Mouse (Mus musculus) embryonic facial prominence, embryonic 13.5 days (tissue): ENCODE results near the gene Glis1. TPM values are rescaled to one million over a fixed set of nuclear protein-coding genes. Genes with fewer than 3 reads are reported as not detected.

Experiments used
- ATAC-seq: fragments of 200-750 bp; cut with Nextera tagmentation; 2 replicates; pipeline ENCODE4 v1.8.0; 2017; ENCODE audit warnings: low read depth; ENCODE audit not compliant: insufficient number of reproducible peaks, insufficient read depth, low FRiP score, low TSS enrichment
- H3K27ac ChIP-seq: fragments of 300-500 bp; sonication (generic); 2 replicates; pipeline ENCODE4 v1.5.1; 2015; ENCODE audit warnings: moderate library complexity, mild to moderate bottlenecking, inconsistent platforms
- H3K27me3 ChIP-seq: fragments of 300-500 bp; sonication (generic); 2 replicates; pipeline ENCODE4 v1.6.1; 2015; ENCODE audit warnings: mild to moderate bottlenecking, inconsistent platforms
- H3K36me3 ChIP-seq: fragments of 300-500 bp; sonication (generic); 2 replicates; pipeline ENCODE4 v1.6.1; 2015; ENCODE audit warnings: mild to moderate bottlenecking, inconsistent platforms
- H3K4me1 ChIP-seq: fragments of 300-500 bp; sonication (generic); 2 replicates; pipeline ENCODE4 v1.6.1; 2015; ENCODE audit warnings: inconsistent platforms
- H3K4me2 ChIP-seq: fragments of 300-500 bp; sonication (generic); 2 replicates; pipeline ENCODE4 v1.6.1; 2015; ENCODE audit warnings: moderate library complexity, mild to moderate bottlenecking, inconsistent platforms
- H3K4me3 ChIP-seq: fragments of 300-500 bp; sonication (generic); 2 replicates; pipeline ENCODE4 v1.5.1; 2015; ENCODE audit warnings: mild to moderate bottlenecking, inconsistent platforms
- H3K9ac ChIP-seq: fragments of 300-500 bp; sonication (generic); 2 replicates; pipeline ENCODE4 v1.6.1; 2015; ENCODE audit warnings: mild to moderate bottlenecking, inconsistent platforms
- H3K9me3 ChIP-seq: fragments of 300-500 bp; sonication (generic); 2 replicates; pipeline ENCODE4 v1.6.1; 2016; ENCODE audit warnings: inconsistent platforms
- WGBS: fragments of 180-500 bp; shearing (Covaris S2); methylation state at CpG from one replicate; pipeline ENCODE4 v1.1.7; 2015; ENCODE audit warnings: mixed read lengths; 5-methylcytosine and 5-hydroxymethylcytosine counted together
- polyA plus RNA-seq: library from polyadenylated mRNA; unstranded; fragments of >200 nt; fragmentation: Nextera tagmentation; extraction: Ambion mirVana; gene quantifications from 2 replicates; pipeline ENCODE4 v1.2.1, GENCODE M21; 2015

Gene Glis1
- polyA plus RNA-seq, 1 experiment from 2014 or later: 60.4 TPM

- no peak overlapping the region for H3K27ac ChIP-seq
- no peaks in the 10 kb centered on the region for H3K36me3 ChIP-seq
- H3K27me3 ChIP-seq: no peaks in the 10 kb centered on the region
- H3K4me3 ChIP-seq: no peak overlapping the region
- H3K9ac ChIP-seq: no peak overlapping the region
- 68% methylated on average over 16 of the region's 16 CpGs for WGBS
- ATAC-seq: no peak
- H3K9me3 ChIP-seq: no peaks in the 10 kb centered on the region
- no peak overlapping the region for H3K4me2 ChIP-seq
- peaks cover 48% of the 10 kb centered on the region for H3K4me1 ChIP-seq
Observed at GRCm38 (mm10) chr4:107453141-107453984, 19.0 kb downstream of the Glis1 start.

- ATAC-seq: peak; percentile 45; the same call in 1 of the 2 replicates
- peak overlapping the region; percentile 44 for H3K27ac ChIP-seq
- no peaks in the 10 kb centered on the region for H3K36me3 ChIP-seq
- peaks cover 71% of the 10 kb centered on the region for H3K4me1 ChIP-seq
- peak overlapping the region; percentile 44 for H3K4me2 ChIP-seq
- peaks cover 4% of the 10 kb centered on the region for H3K27me3 ChIP-seq
- peak overlapping the region; percentile 37; the same call in 1 of the 2 replicates for H3K9ac ChIP-seq
- WGBS: 16% methylated on average over 12 of the region's 12 CpGs
- H3K4me3 ChIP-seq: no peak overlapping the region
- no peaks in the 10 kb centered on the region for H3K9me3 ChIP-seq
Observed at GRCm38 (mm10) chr4:107457602-107458001, 23.2 kb downstream of the Glis1 start.

GRCm38 (mm10) chr4:107458907-107459306 lies 24.5 kb downstream of the Glis1 start:
- H3K36me3 ChIP-seq: no peaks in the 10 kb centered on the region
- H3K27ac ChIP-seq: no peak overlapping the region
- H3K4me1 ChIP-seq: peaks cover 71% of the 10 kb centered on the region

GRCm38 (mm10) chr4:107459461-107459860 lies 25.1 kb downstream of the Glis1 start:
- Histone ChIP-seq H3K27ac (no peak overlapping the region), H3K9ac (no peak overlapping the region), H3K9me3 (no peaks in the 10 kb centered on the region), H3K4me3 (no peak overlapping the region), H3K4me1 (peaks cover 76% of the 10 kb centered on the region), H3K4me2 (no peak overlapping the region), H3K27me3 (peaks cover 4% of the 10 kb centered on the region), H3K36me3 (no peaks in the 10 kb centered on the region)
- ATAC-seq: no peak
- 81% methylated on average over 2 of the region's 2 CpGs for WGBS

More at GRCm38 (mm10) chr4:107458907-107459306, 24.5 kb downstream of the Glis1 start:
- H3K9me3 ChIP-seq: no peaks in the 10 kb centered on the region
- no peak overlapping the region for H3K9ac ChIP-seq
- peaks cover 4% of the 10 kb centered on the region for H3K27me3 ChIP-seq
- no peak for ATAC-seq
- 84% methylated on average over 17 of the region's 17 CpGs for WGBS
- no peak overlapping the region for H3K4me2 ChIP-seq
- H3K4me3 ChIP-seq: no peak overlapping the region

GRCm38 (mm10) chr4:107460468-107460867 lies 26.1 kb downstream of the Glis1 start:
- Histone ChIP-seq H3K27ac (no peak overlapping the region), H3K4me1 (peaks cover 74% of the 10 kb centered on the region)
- 32% methylated on average over 11 of the region's 11 CpGs for WGBS

GRCm38 (mm10) chr4:107467831-107468230 lies 33.4 kb downstream of the Glis1 start:
- no peaks in the 10 kb centered on the region for H3K36me3 ChIP-seq
- H3K27me3 ChIP-seq: peaks cover 18% of the 10 kb centered on the region
- ATAC-seq: no peak
- H3K4me3 ChIP-seq: no peak overlapping the region
- no peak overlapping the region for H3K4me2 ChIP-seq
- no peaks in the 10 kb centered on the region for H3K9me3 ChIP-seq
- H3K27ac ChIP-seq: no peak overlapping the region
- H3K4me1 ChIP-seq: peaks cover 43% of the 10 kb centered on the region
- WGBS: 81% methylated on average over 7 of the region's 7 CpGs
- H3K9ac ChIP-seq: no peak overlapping the region

More at GRCm38 (mm10) chr4:107460468-107460867, 26.1 kb downstream of the Glis1 start:
- ATAC-seq: no peak
- Histone ChIP-seq H3K27me3 (peaks cover 8% of the 10 kb centered on the region), H3K4me3 (no peak overlapping the region), H3K9ac (no peak overlapping the region), H3K4me2 (no peak overlapping the region), H3K9me3 (no peaks in the 10 kb centered on the region), H3K36me3 (no peaks in the 10 kb centered on the region)

- H3K4me2 ChIP-seq: no peak overlapping the region
- H3K9me3 ChIP-seq: no peaks in the 10 kb centered on the region
- H3K36me3 ChIP-seq: no peaks in the 10 kb centered on the region
- no peak for ATAC-seq
- H3K4me1 ChIP-seq: peaks cover 39% of the 10 kb centered on the region
- no peak overlapping the region for H3K9ac ChIP-seq
- 59% methylated on average over 13 of the region's 13 CpGs for WGBS
- no peak overlapping the region for H3K4me3 ChIP-seq
- no peak overlapping the region for H3K27ac ChIP-seq
- peaks cover 18% of the 10 kb centered on the region for H3K27me3 ChIP-seq
Observed at GRCm38 (mm10) chr4:107468264-107468663, 33.9 kb downstream of the Glis1 start.

GRCm38 (mm10) chr4:107468768-107469167 lies 34.4 kb downstream of the Glis1 start:
- H3K36me3 ChIP-seq: no peaks in the 10 kb centered on the region
- no peaks in the 10 kb centered on the region for H3K9me3 ChIP-seq
- ATAC-seq: no peak
- no peak overlapping the region for H3K9ac ChIP-seq
- H3K4me1 ChIP-seq: peaks cover 34% of the 10 kb centered on the region
- peaks cover 18% of the 10 kb centered on the region for H3K27me3 ChIP-seq
- H3K4me2 ChIP-seq: no peak overlapping the region
- no peak overlapping the region for H3K27ac ChIP-seq
- no peak overlapping the region for H3K4me3 ChIP-seq
- WGBS: 75% methylated on average over 11 of the region's 11 CpGs

GRCm38 (mm10) chr4:107476266-107476665 lies 41.9 kb downstream of the Glis1 start:
- Histone ChIP-seq H3K4me2 (no peak overlapping the region), H3K27me3 (peaks cover 9% of the 10 kb centered on the region), H3K36me3 (no peaks in the 10 kb centered on the region), H3K9ac (0 out of 2 replicates have a peak overlapping the region, but pooled peaks have one; percentile 36), H3K4me1 (peaks cover 44% of the 10 kb centered on the region), H3K9me3 (no peaks in the 10 kb centered on the region), H3K4me3 (no peak overlapping the region), H3K27ac (no peak overlapping the region)
- 67% methylated on average over 11 of the region's 11 CpGs for WGBS
- no peak for ATAC-seq

GRCm38 (mm10) chr4:107479015-107479414 lies 44.6 kb downstream of the Glis1 start:
- no peak for ATAC-seq
- Histone ChIP-seq H3K4me2 (no peak overlapping the region), H3K9ac (no peak overlapping the region), H3K36me3 (no peaks in the 10 kb centered on the region), H3K27me3 (peaks cover 9% of the 10 kb centered on the region; the same call in 1 of the 2 replicates), H3K4me1 (peaks cover 44% of the 10 kb centered on the region), H3K9me3 (no peaks in the 10 kb centered on the region), H3K4me3 (no peak overlapping the region), H3K27ac (no peak overlapping the region)
- WGBS: 59% methylated on average over 5 of the region's 5 CpGs

GRCm38 (mm10) chr4:107482541-107482940 lies 48.1 kb downstream of the Glis1 start:
- 85% methylated on average over 2 of the region's 2 CpGs for WGBS
- H3K4me3 ChIP-seq: no peak overlapping the region
- H3K9me3 ChIP-seq: no peaks in the 10 kb centered on the region
- H3K4me2 ChIP-seq: no peak overlapping the region
- H3K27me3 ChIP-seq: peaks cover 3% of the 10 kb centered on the region; the same call in 1 of the 2 replicates
- ATAC-seq: no peak
- peaks cover 60% of the 10 kb centered on the region for H3K4me1 ChIP-seq
- H3K27ac ChIP-seq: no peak overlapping the region
- H3K9ac ChIP-seq: no peak overlapping the region
- no peaks in the 10 kb centered on the region for H3K36me3 ChIP-seq
